Mouse (Mus musculus) ES-E14 (cell line): ENCODE results near the gene Ino80.

Experiments used
- CHD2 ChIP-seq: IDR thresholded peaks from 2 replicates; pipeline ENCODE4 v1.6.1; 2014; ENCODE audit warnings: mild to moderate bottlenecking, low read depth, low read length, inconsistent platforms
- HCFC1 ChIP-seq: IDR thresholded peaks from 2 replicates; pipeline ENCODE4 v1.6.1; 2012; ENCODE audit warnings: low read length, inconsistent platforms, borderline replicate concordance; ENCODE audit not compliant: insufficient read depth
- MAFK ChIP-seq: IDR thresholded peaks from 2 replicates; pipeline ENCODE4 v1.6.1; 2014; ENCODE audit warnings: mild to moderate bottlenecking, low read depth, low read length, inconsistent platforms; ENCODE audit not compliant: insufficient read depth
- ZC3H11A ChIP-seq: IDR thresholded peaks from 2 replicates; pipeline ENCODE4 v1.6.1; 2012; ENCODE audit warnings: low read depth, mild to moderate bottlenecking, inconsistent platforms, low read length, borderline replicate concordance
- ZNF384 ChIP-seq: IDR thresholded peaks from 2 replicates; pipeline ENCODE4 v1.6.1; 2012; ENCODE audit warnings: low read depth, low read length, inconsistent platforms

DNA sequence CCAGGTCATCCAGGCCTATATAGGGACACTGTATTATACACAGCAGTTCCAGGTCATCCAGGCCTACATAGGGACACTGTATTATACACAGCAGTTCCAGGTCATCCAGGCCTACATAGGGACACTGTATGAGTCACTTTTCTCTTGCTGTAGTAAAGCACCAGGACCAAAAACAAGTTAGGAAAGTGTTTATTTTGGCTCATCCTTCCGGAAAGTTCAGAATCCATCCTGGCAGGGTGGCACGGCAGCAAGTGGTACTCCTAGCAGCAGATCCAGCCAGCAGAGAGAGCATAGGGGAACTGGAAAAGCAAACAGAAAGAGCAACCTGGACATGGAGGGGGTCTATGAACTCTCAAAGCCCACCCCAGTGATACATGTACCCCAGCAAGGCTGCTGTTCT lies 33.4 kb upstream of the Ino80 start:
- TF ChIP-seq HCFC1 (no peak), ZNF384 (no peak), CHD2 (no peak), ZC3H11A (no peak), MAFK (no peak)
